Mouse (Mus musculus) heart, embryonic 16.5 days (tissue): Measurements from ENCODE around the gene Cdhr4. TPM values are rescaled to one million over a fixed set of nuclear protein-coding genes. Genes with fewer than 3 reads are reported as not detected.
"Not testable (repeated sequence)": the region's sequence is repeated elsewhere in the genome, so short reads cannot be mapped to it uniquely, and the experiment has no call there.

Experiments used
- ATAC-seq: fragments of 200-750 bp; cut with Nextera tagmentation; replicated peaks from 2 replicates; pipeline ENCODE4 v1.8.0; 2017; ENCODE audit warnings: moderate number of reproducible peaks; ENCODE audit not compliant: insufficient read depth, low FRiP score; ENCODE audit errors: extremely low read depth
- H3K27ac ChIP-seq: fragments of 300-500 bp; sonication (generic); 2 replicates; pipeline ENCODE4 v1.5.1; 2014; ENCODE audit warnings: mild to moderate bottlenecking, low read length, control low read depth, moderate library complexity
- H3K27me3 ChIP-seq: fragments of 300-500 bp; sonication (generic); 2 replicates; pipeline ENCODE4 v1.6.1; 2014; ENCODE audit warnings: low read length, mixed read lengths; ENCODE audit not compliant: control insufficient read depth, insufficient read depth
- H3K36me3 ChIP-seq: fragments of 300-500 bp; sonication (generic); 2 replicates; pipeline ENCODE4 v1.6.1; 2014; ENCODE audit not compliant: control insufficient read depth, insufficient read depth
- H3K4me1 ChIP-seq: fragments of 300-500 bp; sonication (generic); 2 replicates; pipeline ENCODE4 v1.6.1; 2014; ENCODE audit warnings: low read length, mixed read lengths; ENCODE audit not compliant: control insufficient read depth, insufficient read depth
- H3K4me2 ChIP-seq: fragments of 300-500 bp; sonication (generic); 2 replicates; pipeline ENCODE4 v1.6.1; 2014; ENCODE audit warnings: low read depth, mild to moderate bottlenecking, control low read depth, low read length
- H3K4me3 ChIP-seq: fragments of 300-500 bp; sonication (generic); 2 replicates; pipeline ENCODE4 v1.5.1; 2014; ENCODE audit warnings: mild to moderate bottlenecking, control low read depth, low read length
- H3K9ac ChIP-seq: fragments of 300-500 bp; sonication (generic); 2 replicates; pipeline ENCODE4 v1.6.1; 2014; ENCODE audit warnings: low read length, control low read depth
- H3K9me3 ChIP-seq: fragments of 300-500 bp; sonication (generic); replicated peaks from 2 replicates; pipeline ENCODE4 v1.6.1; 2016; ENCODE audit warnings: low read length; ENCODE audit not compliant: control insufficient read depth
- WGBS: fragments of 180-500 bp; shearing (Covaris S2); extraction: QIAGEN DNeasy Blood & Tissue Kit; methylation state at CpG from one replicate; pipeline ENCODE4 v1.1.7; 2014; 5-methylcytosine and 5-hydroxymethylcytosine counted together
- polyA plus RNA-seq: library from polyadenylated mRNA; unstranded; fragments of >200 nt; fragmentation: Nextera tagmentation; extraction: Ambion mirVana; gene quantifications from 2 replicates; pipeline ENCODE4 v1.2.1, GENCODE M21; 2015

The Cdhr4 gene
- polyA plus RNA-seq, 1 experiment from 2014 or later = 4.6 TPM

DNA sequence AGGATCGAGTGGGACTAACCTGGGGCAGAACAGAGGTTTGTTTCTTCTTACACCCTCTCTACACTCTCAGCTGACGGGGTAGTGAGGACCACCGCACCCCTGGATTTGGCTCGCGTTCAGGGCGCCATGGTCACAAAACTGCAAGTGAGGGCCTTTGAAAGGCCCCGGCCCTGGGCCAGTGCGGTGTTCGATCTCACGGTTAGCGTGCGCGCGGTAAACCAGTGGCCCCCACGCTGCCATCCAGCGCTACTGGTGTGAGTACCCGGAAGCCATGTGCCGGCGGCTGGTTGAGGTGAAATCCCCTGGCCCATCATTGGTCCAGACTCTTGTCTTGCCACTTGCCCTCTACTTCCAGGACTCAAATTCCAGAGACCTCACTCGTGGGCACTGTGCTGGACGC lies 3.2 kb downstream of the Cdhr4 start:
- ATAC-seq = no peak
- no peak overlapping the region for H3K9ac ChIP-seq
- no peak overlapping the region for H3K4me3 ChIP-seq
- 92% methylated on average over 21 of the region's 21 CpGs for whole genome bisulfite sequencing
- H3K27me3 ChIP-seq = no peaks in the 10 kb centered on the region
- no peaks in the 10 kb centered on the region for H3K9me3 ChIP-seq
- no peaks in the 10 kb centered on the region; the same call in 1 of the 2 replicates for H3K4me1 ChIP-seq
- H3K4me2 ChIP-seq = no peak overlapping the region
- H3K27ac ChIP-seq = no peak overlapping the region
- H3K36me3 ChIP-seq = no peaks in the 10 kb centered on the region

DNA sequence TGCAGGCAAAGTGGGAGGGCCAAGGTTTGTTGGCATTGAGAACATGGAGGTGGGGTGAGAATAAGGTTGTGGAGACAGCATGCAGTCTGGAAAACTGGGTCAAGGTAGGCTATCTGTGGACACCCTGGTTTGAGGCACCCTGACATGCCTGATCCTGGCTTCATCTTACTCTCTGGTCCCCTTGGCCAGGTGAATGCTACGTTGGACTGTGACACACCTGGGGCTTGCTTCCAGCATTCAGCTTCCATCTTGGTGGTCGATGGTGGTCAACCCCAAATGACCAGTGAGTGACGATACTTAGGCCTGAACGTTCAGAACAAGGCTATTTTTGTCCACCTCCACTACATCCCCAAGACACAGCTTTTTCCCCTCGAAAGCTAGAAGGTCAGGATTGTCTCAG lies 3.8 kb downstream of the Cdhr4 start, which contains the start of gene Gm20662:
Gm20662 (plus strand) TSS at position 301 of the 400 bp plus-strand sequence.
- ATAC-seq = no peak
- H3K27ac ChIP-seq = no peak within 1 kb of the TSS
- no peaks in the 10 kb centered on the region; the same call in 1 of the 2 replicates for H3K4me1 ChIP-seq
- no peak within 1 kb of the TSS for H3K9ac ChIP-seq
- no peaks in the 10 kb centered on the region for H3K27me3 ChIP-seq
- 89% methylated on average over 5 of the region's 5 CpGs for WGBS
- no peaks in the 10 kb centered on the region for H3K36me3 ChIP-seq
- H3K4me3 ChIP-seq = no peak within 1 kb of the TSS
- no peaks in the 10 kb centered on the region for H3K9me3 ChIP-seq
- no peak within 1 kb of the TSS for H3K4me2 ChIP-seq

DNA sequence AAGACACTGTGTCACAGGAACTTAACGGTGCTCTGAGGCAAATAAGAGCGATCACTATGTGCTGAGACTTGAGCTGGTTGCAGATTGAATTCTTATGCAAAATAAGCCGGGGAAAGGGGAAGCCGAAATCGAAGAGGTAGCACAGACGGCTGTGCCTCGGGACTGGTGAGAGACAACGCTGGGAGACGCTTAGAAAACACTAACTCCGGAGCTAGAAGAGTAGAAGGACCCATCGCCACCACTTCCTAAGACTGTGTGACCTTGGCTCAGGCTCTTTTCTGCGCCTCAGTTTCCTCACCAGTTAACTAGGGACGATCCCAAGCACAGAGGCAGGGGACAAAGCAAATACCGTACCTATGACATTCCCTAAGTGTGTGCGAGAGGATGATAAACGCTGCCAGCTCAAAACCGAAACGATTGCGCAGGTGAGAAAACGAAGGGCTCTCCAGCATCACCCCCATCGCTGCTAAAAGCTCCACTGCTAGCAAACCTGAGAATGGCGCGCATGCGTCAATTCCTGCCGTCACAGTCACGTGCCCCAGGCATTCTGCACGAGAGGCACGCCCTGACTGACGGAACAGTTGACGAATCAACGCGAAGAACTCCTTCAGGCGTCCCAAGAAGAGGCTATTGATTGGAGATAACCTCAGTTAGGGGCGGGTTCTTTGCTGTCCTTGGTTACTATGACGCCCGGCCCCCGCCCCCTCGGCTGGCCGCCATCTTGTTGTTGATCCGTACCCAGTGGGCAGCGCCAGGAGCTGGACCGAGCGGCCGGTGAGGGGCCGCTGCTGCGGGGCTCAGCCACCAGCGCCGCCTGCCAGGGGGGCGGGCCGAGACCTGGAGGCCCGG lies 9.8 kb downstream of the Cdhr4 start, which contains the start of gene Ip6k1:
Ip6k1 (plus strand) TSS at position 580 of the 849 bp plus-strand sequence.
- Histone ChIP-seq H3K4me3 (peak within 1 kb of the TSS; percentile 86), H3K4me1 (peaks cover 20% of the 10 kb centered on the region), H3K4me2 (peak within 1 kb of the TSS; percentile 94), H3K9ac (peak within 1 kb of the TSS; percentile 98), H3K36me3 (no peaks in the 10 kb centered on the region; the same call in 1 of the 2 replicates), H3K27me3 (no peaks in the 10 kb centered on the region), H3K27ac (peak within 1 kb of the TSS; percentile 96), H3K9me3 (no peaks in the 10 kb centered on the region)
- peak; percentile 99 for ATAC-seq
- under 1% methylated on average over 51 of the region's 51 CpGs for WGBS

DNA sequence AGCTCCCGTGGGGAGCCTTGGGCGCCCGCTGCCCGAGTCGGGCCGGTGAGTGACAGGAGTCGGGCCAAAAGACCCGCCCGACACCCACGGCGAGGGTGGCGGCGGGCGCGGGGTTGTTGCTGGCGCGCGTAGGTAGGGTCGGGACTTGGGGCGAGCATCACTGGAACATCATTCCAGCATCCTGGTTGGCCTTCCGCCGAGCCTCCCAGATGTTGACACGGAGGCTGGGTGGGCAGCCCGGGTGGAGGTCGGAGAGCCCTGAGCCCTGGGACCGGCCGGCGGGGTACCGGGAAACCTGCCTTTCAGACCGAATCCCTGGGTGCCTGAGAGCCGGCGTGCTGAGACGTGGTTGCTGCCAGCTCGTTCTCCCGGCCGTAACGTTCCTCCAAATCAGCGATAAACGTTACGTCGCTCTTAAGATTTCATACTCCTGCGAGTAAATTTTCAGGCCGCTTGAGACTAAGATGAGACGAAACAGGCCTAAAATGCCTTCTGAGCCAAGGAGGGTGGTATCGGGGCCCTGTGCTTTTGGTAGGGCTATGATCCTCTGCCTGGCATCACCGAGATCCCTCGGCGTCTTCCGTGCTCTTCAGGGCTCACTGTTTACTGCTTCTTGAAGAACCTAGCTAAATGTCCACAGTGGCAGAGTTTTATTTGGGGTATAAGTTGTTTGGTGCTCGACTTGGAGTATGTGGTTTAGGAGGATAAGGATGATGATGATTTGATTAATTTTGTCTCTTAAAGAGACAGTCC lies 10.7 kb downstream of the Cdhr4 start:
- peak overlapping the region; percentile 80 for H3K4me2 ChIP-seq
- no peaks in the 10 kb centered on the region; the same call in 1 of the 2 replicates for H3K36me3 ChIP-seq
- ATAC-seq = peak; percentile 56
- peak overlapping the region; percentile 86 for H3K4me3 ChIP-seq
- H3K4me1 ChIP-seq = peaks cover 20% of the 10 kb centered on the region
- peak overlapping the region; percentile 98 for H3K9ac ChIP-seq
- peak overlapping the region; percentile 96 for H3K27ac ChIP-seq
- no peaks in the 10 kb centered on the region for H3K9me3 ChIP-seq
- no peaks in the 10 kb centered on the region for H3K27me3 ChIP-seq
- WGBS = under 1% methylated on average over 46 of the region's 50 CpGs

DNA sequence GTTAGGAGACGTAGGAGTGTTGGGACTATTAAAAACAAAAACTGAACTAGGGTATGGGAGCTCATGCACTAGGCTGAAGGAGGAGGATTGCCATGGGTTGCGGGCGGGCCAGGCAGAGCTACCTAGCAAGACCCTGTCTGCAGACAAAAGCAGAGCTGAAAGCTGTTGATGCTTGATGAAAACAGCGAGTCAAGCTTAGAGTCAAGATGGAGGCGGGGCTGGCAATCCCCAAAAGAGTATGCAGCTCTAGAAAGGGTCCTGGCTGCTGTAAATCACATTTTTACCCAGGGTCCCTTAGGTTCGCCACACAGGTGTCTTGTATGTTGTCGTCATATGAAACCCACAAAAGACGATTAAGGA lies 11.2 kb downstream of the Cdhr4 start:
- WGBS = 19% methylated on average over 8 of the region's 8 CpGs
- Histone ChIP-seq H3K4me3 (peak overlapping the region; percentile 86), H3K9ac (peak overlapping the region; percentile 98), H3K4me2 (peak overlapping the region; percentile 80), H3K27me3 (no peaks in the 10 kb centered on the region), H3K27ac (peak overlapping the region; percentile 96), H3K9me3 (no peaks in the 10 kb centered on the region), H3K36me3 (no peaks in the 10 kb centered on the region; the same call in 1 of the 2 replicates), H3K4me1 (peaks cover 20% of the 10 kb centered on the region)
- ATAC-seq = no peak

DNA sequence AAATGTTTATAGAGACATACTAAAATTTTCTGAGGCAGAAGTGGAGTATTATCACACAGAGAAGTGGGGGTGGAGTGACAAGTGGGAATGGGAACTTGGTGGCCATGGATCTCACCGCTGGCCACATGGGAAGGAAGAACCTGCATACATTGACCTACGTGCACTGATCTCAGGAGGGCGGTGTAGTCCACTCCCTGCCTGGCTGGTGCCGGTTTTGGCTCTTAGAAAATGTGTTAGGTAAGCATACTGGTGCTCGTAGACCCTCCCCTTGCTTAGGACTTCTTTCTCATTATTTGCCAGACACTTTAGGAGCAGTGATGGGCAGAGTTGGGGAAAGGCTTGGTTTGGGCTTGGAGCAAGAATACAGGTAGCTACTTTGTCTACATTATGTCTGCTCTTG lies 15.7 kb downstream of the Cdhr4 start:
- no peak for ATAC-seq

DNA sequence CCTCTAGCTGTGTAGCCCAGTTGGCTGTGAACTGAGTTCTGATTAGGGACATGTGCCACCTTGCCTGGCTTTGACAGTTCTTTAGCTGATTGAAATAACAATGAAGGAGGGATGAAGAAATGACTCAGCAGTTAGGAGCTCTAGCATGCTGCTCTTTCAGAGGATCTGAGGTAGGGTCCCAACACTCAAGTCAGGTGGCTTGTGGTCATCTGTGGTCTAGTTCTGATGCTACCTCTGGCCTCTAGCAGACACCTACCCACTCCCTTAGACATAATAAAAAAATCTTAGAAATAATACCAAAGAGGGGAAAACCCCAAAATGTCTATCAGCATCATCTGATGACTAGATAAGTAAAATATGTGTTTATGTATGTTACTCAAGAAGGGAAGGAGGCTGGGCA lies 18.1 kb downstream of the Cdhr4 start:
- Histone ChIP-seq H3K9me3 (no peaks in the 10 kb centered on the region), H3K9ac (no peak overlapping the region), H3K4me1 (peaks cover 8% of the 10 kb centered on the region), H3K4me3 (no peak overlapping the region), H3K27ac (no peak overlapping the region), H3K27me3 (no peaks in the 10 kb centered on the region), H3K4me2 (no peak overlapping the region), H3K36me3 (no peaks in the 10 kb centered on the region; the same call in 1 of the 2 replicates)
- ATAC-seq = no peak

More for the DNA sequence above, 15.7 kb downstream of the Cdhr4 start:
- H3K27ac ChIP-seq = no peak overlapping the region
- no peak overlapping the region for H3K9ac ChIP-seq
- no peak overlapping the region for H3K4me3 ChIP-seq
- WGBS = 88% methylated on average over 5 of the region's 5 CpGs
- no peaks in the 10 kb centered on the region; the same call in none of the 2 replicates for H3K36me3 ChIP-seq
- no peaks in the 10 kb centered on the region for H3K9me3 ChIP-seq
- peaks cover 21% of the 10 kb centered on the region for H3K4me1 ChIP-seq
- no peaks in the 10 kb centered on the region for H3K27me3 ChIP-seq
- H3K4me2 ChIP-seq = no peak overlapping the region

DNA sequence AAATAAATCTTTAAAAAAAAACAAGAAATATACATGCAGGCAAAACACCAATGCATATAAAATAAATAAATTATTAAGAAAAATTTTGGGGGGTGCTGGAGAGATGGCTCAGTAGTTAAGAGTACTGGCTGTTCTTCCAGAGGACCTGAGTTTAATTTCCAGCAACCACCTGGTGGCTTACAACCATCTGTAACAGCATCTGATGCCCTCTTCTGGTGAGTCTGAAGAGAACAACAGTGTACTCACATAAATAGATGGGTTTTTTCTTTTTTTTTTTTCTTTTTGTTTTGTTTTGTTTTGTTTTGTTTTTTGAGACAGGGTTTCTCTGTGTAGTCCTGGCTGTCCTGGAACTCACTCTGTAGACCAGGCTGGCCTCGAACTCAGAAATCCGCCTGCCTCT lies 21.3 kb downstream of the Cdhr4 start:
- H3K4me2 ChIP-seq, H3K9ac ChIP-seq, H3K4me1 ChIP-seq, ATAC-seq, H3K27ac ChIP-seq, H3K9me3 ChIP-seq, H3K36me3 ChIP-seq, H3K4me3 ChIP-seq, H3K27me3 ChIP-seq: not testable (repeated sequence)
- 91% methylated on average over 2 of the region's 2 CpGs for WGBS

DNA sequence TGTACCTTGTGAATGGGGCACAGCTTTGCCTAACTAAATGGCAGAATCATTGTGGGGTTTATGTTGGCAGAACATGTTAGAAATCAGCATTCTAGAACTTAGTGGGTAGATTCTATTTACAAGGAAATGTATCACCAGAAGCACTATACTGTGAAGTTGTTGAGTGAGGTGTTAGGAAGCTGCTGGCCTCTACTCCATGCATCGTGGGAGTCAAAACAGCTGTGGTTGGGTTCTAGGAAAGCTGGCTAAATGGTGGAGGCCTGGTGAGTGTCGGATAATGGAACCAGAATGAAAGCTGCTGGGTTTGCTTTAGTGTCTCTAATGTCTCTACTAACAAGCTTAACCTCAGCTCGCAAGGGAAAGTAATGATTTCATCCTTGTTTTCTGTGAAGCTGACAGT lies 24.8 kb downstream of the Cdhr4 start:
- Histone ChIP-seq H3K9ac (no peak overlapping the region), H3K27me3 (no peaks in the 10 kb centered on the region), H3K36me3 (no peaks in the 10 kb centered on the region; the same call in 1 of the 2 replicates), H3K4me3 (no peak overlapping the region), H3K4me2 (no peak overlapping the region), H3K27ac (no peak overlapping the region), H3K4me1 (peaks cover 10% of the 10 kb centered on the region), H3K9me3 (no peaks in the 10 kb centered on the region)
- ATAC-seq = no peak
- WGBS = 81% methylated on average over 3 of the region's 3 CpGs
